Mouse (Mus musculus) forebrain, postnatal 0 days (tissue): Measurements from ENCODE around the gene Wnk1. TPM values are rescaled to one million over a fixed set of nuclear protein-coding genes. Genes with fewer than 3 reads are reported as not detected.

Experiments used
- ATAC-seq: fragments of 200-750 bp; cut with Nextera tagmentation; 2 replicates; pipeline ENCODE4 v1.8.0; 2017; ENCODE audit warnings: mild to moderate bottlenecking, moderate library complexity
- DNase-seq: peaks from one replicate; pipeline ENCODE4 v3.0.0-alpha.2; 2015
- H3K27ac ChIP-seq: fragments of 300-500 bp; sonication (generic); 2 replicates; pipeline ENCODE4 v1.5.1; 2014; ENCODE audit warnings: low read depth, mild to moderate bottlenecking, antibody characterized with exemption, low read length, moderate library complexity, mixed read lengths
- H3K27me3 ChIP-seq: fragments of 300-500 bp; sonication (generic); 2 replicates; pipeline ENCODE4 v1.6.1; 2014; ENCODE audit warnings: mild to moderate bottlenecking, low read length, mixed read lengths; ENCODE audit not compliant: insufficient read depth
- H3K36me3 ChIP-seq: fragments of 300-500 bp; sonication (generic); 2 replicates; pipeline ENCODE4 v1.6.1; 2014; ENCODE audit warnings: mild to moderate bottlenecking, moderate library complexity; ENCODE audit not compliant: insufficient read depth
- H3K4me1 ChIP-seq: fragments of 300-500 bp; sonication (generic); 2 replicates; pipeline ENCODE4 v1.6.1; 2014; ENCODE audit warnings: antibody characterized with exemption; ENCODE audit not compliant: insufficient read depth
- H3K4me2 ChIP-seq: fragments of 300-500 bp; sonication (generic); 2 replicates; pipeline ENCODE4 v1.6.1; 2014; ENCODE audit warnings: low read depth, mild to moderate bottlenecking, moderate library complexity
- H3K4me3 ChIP-seq: fragments of 300-500 bp; sonication (generic); 2 replicates; pipeline ENCODE4 v1.5.1; 2014; ENCODE audit warnings: low read depth, low read length, mixed read lengths
- H3K9ac ChIP-seq: fragments of 300-500 bp; sonication (generic); 2 replicates; pipeline ENCODE4 v1.6.1; 2014; ENCODE audit warnings: mild to moderate bottlenecking
- H3K9me3 ChIP-seq: fragments of 300-500 bp; sonication (generic); 2 replicates; pipeline ENCODE4 v1.6.1; 2016; ENCODE audit warnings: low read length
- CTCF ChIP-seq: sonication (generic); IDR thresholded peaks from 2 replicates; pipeline ENCODE4 v1.5.1; 2016; ENCODE audit warnings: antibody characterized with exemption, control low read depth, low read depth
- WGBS: fragments of 180-500 bp; shearing (Covaris S2); extraction: QIAGEN DNeasy Blood & Tissue Kit; methylation state at CpG from one replicate; pipeline ENCODE4 v1.1.7; 2014; 5-methylcytosine and 5-hydroxymethylcytosine counted together
- polyA plus RNA-seq: library from polyadenylated mRNA; unstranded; fragments of >200 nt; fragmentation: Nextera tagmentation; extraction: Ambion mirVana; gene quantifications from 2 replicates; pipeline ENCODE4 v1.2.1, GENCODE M21; 2015
- total RNA-seq: library from RNA; depleted of rRNA; stranded (reverse); fragments of >200 nt; gene quantifications from 2 replicates; pipeline ENCODE4 v1.2.3, GENCODE M21; 2014

Gene Wnk1
- total and polyA plus RNA-seq, 2 experiments from 2014 or later, result 34.2 to 130 TPM

GRCm38 (mm10) chr6:120081516-120081915 is 43.0 kb upstream of the Wnk1 start:
- Histone ChIP-seq H3K4me3 (no peak overlapping the region), H3K4me2 (no peak overlapping the region), H3K36me3 (no peaks in the 10 kb centered on the region), H3K4me1 (no peaks in the 10 kb centered on the region), H3K9me3 (no peaks in the 10 kb centered on the region), H3K27ac (no peak overlapping the region), H3K27me3 (no peaks in the 10 kb centered on the region), H3K9ac (no peak overlapping the region)
- DNase-seq (no peak), ATAC-seq (no peak)
- 82% methylated on average over 4 of the region's 4 CpGs for WGBS
- no peak for TF ChIP-seq CTCF

GRCm38 (mm10) chr6:120079547-120079946 is 41.1 kb upstream of the Wnk1 start:
- H3K4me3 ChIP-seq, result no peak overlapping the region
- no peaks in the 10 kb centered on the region for H3K4me1 ChIP-seq
- no peak overlapping the region for H3K9ac ChIP-seq
- no peaks in the 10 kb centered on the region for H3K36me3 ChIP-seq
- TF ChIP-seq CTCF, result no peak
- no peaks in the 10 kb centered on the region for H3K9me3 ChIP-seq
- no peak overlapping the region for H3K27ac ChIP-seq
- H3K4me2 ChIP-seq, result no peak overlapping the region
- WGBS, result 89% methylated on average over 10 of the region's 10 CpGs
- DNase-seq, result no peak
- H3K27me3 ChIP-seq, result no peaks in the 10 kb centered on the region
- ATAC-seq, result no peak

GRCm38 (mm10) chr6:120076619-120077450 is 38.4 kb upstream of the Wnk1 start:
- H3K27ac ChIP-seq, result no peak overlapping the region
- no peak overlapping the region for H3K4me2 ChIP-seq
- no peak overlapping the region for H3K9ac ChIP-seq
- ATAC-seq (no peak), DNase-seq (no peak)
- no peaks in the 10 kb centered on the region for H3K9me3 ChIP-seq
- whole genome bisulfite sequencing, result 88% methylated on average over 6 of the region's 6 CpGs
- H3K4me1 ChIP-seq, result no peaks in the 10 kb centered on the region
- no peak for TF ChIP-seq CTCF
- no peaks in the 10 kb centered on the region for H3K36me3 ChIP-seq
- no peak overlapping the region for H3K4me3 ChIP-seq
- no peaks in the 10 kb centered on the region for H3K27me3 ChIP-seq

GRCm38 (mm10) chr6:120072630-120073029 is 34.2 kb upstream of the Wnk1 start:
- Histone ChIP-seq H3K4me2 (no peak overlapping the region), H3K4me3 (no peak overlapping the region), H3K4me1 (no peaks in the 10 kb centered on the region), H3K9me3 (no peaks in the 10 kb centered on the region), H3K9ac (no peak overlapping the region), H3K27me3 (no peaks in the 10 kb centered on the region), H3K36me3 (no peaks in the 10 kb centered on the region), H3K27ac (no peak overlapping the region)
- ATAC-seq (no peak), DNase-seq (no peak)
- no peak for TF ChIP-seq CTCF
- WGBS, result 86% methylated on average over 2 of the region's 2 CpGs

- no peaks in the 10 kb centered on the region for H3K4me1 ChIP-seq
- H3K9me3 ChIP-seq, result no peaks in the 10 kb centered on the region
- no peak overlapping the region for H3K9ac ChIP-seq
- no peak for ATAC-seq
- H3K4me2 ChIP-seq, result no peak overlapping the region
- H3K36me3 ChIP-seq, result no peaks in the 10 kb centered on the region
- no peak for DNase-seq
- no peak overlapping the region for H3K27ac ChIP-seq
- no peak overlapping the region for H3K4me3 ChIP-seq
- 90% methylated on average over 3 of the region's 3 CpGs for WGBS
- no peaks in the 10 kb centered on the region for H3K27me3 ChIP-seq
- TF ChIP-seq CTCF, result no peak
Observed at GRCm38 (mm10) chr6:120069546-120069945, 31.1 kb upstream of the Wnk1 start.

- 73% methylated on average over 6 of the region's 6 CpGs for WGBS
- DNase-seq, result no peak
- Histone ChIP-seq H3K4me1 (no peaks in the 10 kb centered on the region), H3K27me3 (no peaks in the 10 kb centered on the region), H3K4me2 (no peak overlapping the region), H3K36me3 (no peaks in the 10 kb centered on the region), H3K9me3 (no peaks in the 10 kb centered on the region), H3K9ac (no peak overlapping the region), H3K4me3 (no peak overlapping the region), H3K27ac (no peak overlapping the region)
- TF ChIP-seq CTCF, result no peak
- ATAC-seq, result no peak
Observed at GRCm38 (mm10) chr6:120065552-120066177, 27.2 kb upstream of the Wnk1 start.

GRCm38 (mm10) chr6:120064627-120065026 is 26.2 kb upstream of the Wnk1 start:
- H3K4me1 ChIP-seq, result no peaks in the 10 kb centered on the region
- H3K36me3 ChIP-seq, result no peaks in the 10 kb centered on the region
- ATAC-seq (no peak), DNase-seq (no peak)
- H3K4me3 ChIP-seq, result no peak overlapping the region
- H3K27ac ChIP-seq, result no peak overlapping the region
- WGBS, result 49% methylated on average over 2 of the region's 2 CpGs
- no peaks in the 10 kb centered on the region for H3K9me3 ChIP-seq
- H3K9ac ChIP-seq, result no peak overlapping the region
- H3K4me2 ChIP-seq, result no peak overlapping the region
- no peak for TF ChIP-seq CTCF
- no peaks in the 10 kb centered on the region for H3K27me3 ChIP-seq
